Mouse (Mus musculus) spleen, adult 2 months (tissue): ENCODE measurements around the gene Psmd12.

Source experiments
- CTCF ChIP-seq: fragments of 200-500 bp; IDR thresholded peaks from 2 replicates; pipeline ENCODE4 v1.5.1; 2011; ENCODE audit warnings: mild to moderate bottlenecking, inconsistent platforms; ENCODE audit not compliant: insufficient read depth, insufficient read length, insufficient replicate concordance; ENCODE audit errors: extremely low read depth
- POLR2A ChIP-seq: fragments of 200-500 bp; IDR thresholded peaks from 2 replicates; pipeline ENCODE4 v1.6.1; 2011; ENCODE audit warnings: low read depth, low read length, inconsistent platforms

DNA sequence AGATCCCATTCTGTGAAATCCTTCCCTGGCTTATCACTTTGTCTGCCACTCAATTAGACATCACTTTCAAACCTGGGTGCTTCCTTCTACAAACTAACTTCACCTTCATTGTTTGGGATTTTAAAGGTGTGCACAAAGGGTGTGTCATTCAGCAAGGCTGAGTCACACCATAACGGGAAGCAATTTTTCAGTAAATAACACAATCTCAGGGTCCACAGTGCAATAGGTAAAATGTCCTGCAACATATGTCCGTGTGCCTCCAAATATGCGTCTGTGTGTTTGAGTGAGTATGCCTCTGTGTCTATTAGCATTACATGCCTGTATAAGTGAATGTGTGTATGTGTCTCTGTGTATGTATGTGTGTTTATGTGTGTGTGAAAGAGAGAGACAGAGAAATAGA lies 22.0 kb upstream of the Psmd12 start:
- TF ChIP-seq POLR2A, result no peak
- TF ChIP-seq CTCF, result no peak
